Mouse (Mus musculus) cerebellum, adult 2 months (tissue): ENCODE measurements around the gene Pglyrp2.

Experiments
- CTCF ChIP-seq: fragments of 200-500 bp; IDR thresholded peaks from 2 replicates; pipeline ENCODE4 v1.5.1; 2011; ENCODE audit warnings: low read depth, mild to moderate bottlenecking, control low read depth, low read length, moderate library complexity, borderline replicate concordance; ENCODE audit not compliant: insufficient read depth
- POLR2A ChIP-seq: fragments of 200-500 bp; IDR thresholded peaks from 2 replicates; pipeline ENCODE4 v1.6.1; 2011; ENCODE audit warnings: low read length, control low read depth, borderline replicate concordance; ENCODE audit not compliant: insufficient read depth

- TF ChIP-seq CTCF: no peak
- TF ChIP-seq POLR2A: no peak
Measured at GRCm38 (mm10) chr17:32367706-32368105, 56.3 kb downstream of the Pglyrp2 start.
